Mouse (Mus musculus) midbrain, embryonic 15.5 days (tissue): ENCODE measurements at regions not wholly inside any gene's neighbourhood (a gene's known extent, or its start where the extent isn't known, plus 50 kb on each side); places are given as distances from the start of the nearest gene placed in this dataset.
A peak's percentile ranks its signal among the peaks of the same experiment; 100 is the strongest.
"Not testable (repeated sequence)": the region's sequence is repeated elsewhere in the genome, so short reads cannot be mapped to it uniquely, and the experiment has no call there.

ENCODE experiments used
- ATAC-seq: fragments of 200-750 bp; cut with Nextera tagmentation; replicated peaks from 2 replicates; pipeline ENCODE4 v1.8.0; 2017; ENCODE audit warnings: moderate TSS enrichment
- H3K27ac ChIP-seq: fragments of 300-500 bp; sonication (generic); 2 replicates; pipeline ENCODE4 v1.5.1; 2015; ENCODE audit warnings: mild to moderate bottlenecking, inconsistent platforms
- H3K27me3 ChIP-seq: fragments of 300-500 bp; sonication (generic); replicated peaks from 2 replicates; pipeline ENCODE4 v1.6.1; 2015; ENCODE audit warnings: inconsistent platforms
- H3K36me3 ChIP-seq: fragments of 300-500 bp; sonication (generic); replicated peaks from 2 replicates; pipeline ENCODE4 v1.6.1; 2015; ENCODE audit warnings: inconsistent platforms
- H3K4me1 ChIP-seq: fragments of 300-500 bp; sonication (generic); 2 replicates; pipeline ENCODE4 v1.6.1; 2015; ENCODE audit warnings: inconsistent platforms
- H3K4me2 ChIP-seq: fragments of 300-500 bp; sonication (generic); 2 replicates; pipeline ENCODE4 v1.6.1; 2015; ENCODE audit warnings: inconsistent platforms, mild to moderate bottlenecking, moderate library complexity
- H3K4me3 ChIP-seq: fragments of 300-500 bp; sonication (generic); 2 replicates; pipeline ENCODE4 v1.5.1; 2015; ENCODE audit warnings: mild to moderate bottlenecking, inconsistent platforms
- H3K9ac ChIP-seq: fragments of 300-500 bp; sonication (generic); 2 replicates; pipeline ENCODE4 v1.6.1; 2015; ENCODE audit warnings: mild to moderate bottlenecking, inconsistent platforms
- H3K9me3 ChIP-seq: fragments of 300-500 bp; sonication (generic); 2 replicates; pipeline ENCODE4 v1.6.1; 2016; ENCODE audit warnings: inconsistent platforms
- WGBS: fragments of 180-500 bp; shearing (Covaris S2); methylation state at CpG from one replicate; pipeline ENCODE4 v1.1.7; 2015; ENCODE audit warnings: mixed read lengths; 5-methylcytosine and 5-hydroxymethylcytosine counted together

DNA sequence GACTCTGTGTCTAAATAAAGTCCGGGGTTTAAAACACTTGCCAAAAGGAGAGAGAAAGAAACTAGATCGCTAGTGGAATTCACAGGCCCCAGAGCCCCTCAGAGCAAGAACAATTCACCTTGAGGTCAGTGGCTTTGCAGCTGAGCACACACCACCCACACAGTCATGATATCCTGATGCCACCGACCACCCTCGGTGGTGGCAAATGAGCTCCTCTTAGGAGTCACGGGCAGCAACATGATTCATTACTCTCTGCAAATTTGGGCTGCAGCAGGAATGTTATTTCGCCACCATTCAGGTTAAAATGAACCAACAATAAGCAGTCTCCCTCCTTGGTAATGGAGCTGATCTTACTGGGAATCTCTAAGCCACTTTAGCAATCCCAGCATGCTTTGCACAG lies 213.9 kb downstream of the Ankrd50 start:
- 76% methylated on average over 6 of the region's 6 CpGs for WGBS
- no peak for ATAC-seq

DNA sequence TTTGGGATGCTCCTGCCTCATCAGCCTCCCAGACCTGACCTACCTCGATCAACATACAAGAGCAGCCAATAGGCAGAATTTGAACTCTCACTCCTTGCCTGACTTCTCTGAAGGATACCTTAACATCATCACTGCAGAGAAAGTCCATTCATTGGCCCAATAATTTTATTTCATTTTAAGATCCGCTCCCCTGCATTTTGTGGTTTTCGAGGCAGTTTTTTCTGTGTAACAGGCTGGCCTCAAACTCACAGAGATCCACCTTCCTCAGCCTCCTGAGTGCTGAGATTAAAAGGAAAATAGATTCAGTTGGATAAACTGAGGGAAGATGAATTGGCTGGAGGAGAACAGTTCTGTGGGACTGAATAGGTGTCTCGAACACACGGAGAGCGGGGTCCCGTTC lies 216.4 kb downstream of the Ankrd50 start:
- no peak overlapping the region for H3K27ac ChIP-seq
- H3K4me1 ChIP-seq: 0 out of 2 replicates have a peak, but pooled peaks cover 4% of the 10 kb centered on the region
- H3K9ac ChIP-seq: no peak overlapping the region
- no peak overlapping the region for H3K4me3 ChIP-seq
- 96% methylated on average over 7 of the region's 7 CpGs for WGBS
- no peaks in the 10 kb centered on the region for H3K27me3 ChIP-seq
- H3K4me2 ChIP-seq: no peak overlapping the region
- ATAC-seq: no peak
- no peaks in the 10 kb centered on the region for H3K36me3 ChIP-seq
- 0 out of 2 replicates have a peak, but pooled peaks cover 2% of the 10 kb centered on the region for H3K9me3 ChIP-seq

More for the DNA sequence above, 213.9 kb downstream of the Ankrd50 start:
- H3K27ac ChIP-seq: no peak overlapping the region
- H3K27me3 ChIP-seq: no peaks in the 10 kb centered on the region
- H3K36me3 ChIP-seq: no peaks in the 10 kb centered on the region
- no peak overlapping the region for H3K9ac ChIP-seq
- no peak overlapping the region for H3K4me3 ChIP-seq
- H3K4me1 ChIP-seq: no peaks in the 10 kb centered on the region
- 0 out of 2 replicates have a peak, but pooled peaks cover 1% of the 10 kb centered on the region for H3K9me3 ChIP-seq
- H3K4me2 ChIP-seq: no peak overlapping the region

DNA sequence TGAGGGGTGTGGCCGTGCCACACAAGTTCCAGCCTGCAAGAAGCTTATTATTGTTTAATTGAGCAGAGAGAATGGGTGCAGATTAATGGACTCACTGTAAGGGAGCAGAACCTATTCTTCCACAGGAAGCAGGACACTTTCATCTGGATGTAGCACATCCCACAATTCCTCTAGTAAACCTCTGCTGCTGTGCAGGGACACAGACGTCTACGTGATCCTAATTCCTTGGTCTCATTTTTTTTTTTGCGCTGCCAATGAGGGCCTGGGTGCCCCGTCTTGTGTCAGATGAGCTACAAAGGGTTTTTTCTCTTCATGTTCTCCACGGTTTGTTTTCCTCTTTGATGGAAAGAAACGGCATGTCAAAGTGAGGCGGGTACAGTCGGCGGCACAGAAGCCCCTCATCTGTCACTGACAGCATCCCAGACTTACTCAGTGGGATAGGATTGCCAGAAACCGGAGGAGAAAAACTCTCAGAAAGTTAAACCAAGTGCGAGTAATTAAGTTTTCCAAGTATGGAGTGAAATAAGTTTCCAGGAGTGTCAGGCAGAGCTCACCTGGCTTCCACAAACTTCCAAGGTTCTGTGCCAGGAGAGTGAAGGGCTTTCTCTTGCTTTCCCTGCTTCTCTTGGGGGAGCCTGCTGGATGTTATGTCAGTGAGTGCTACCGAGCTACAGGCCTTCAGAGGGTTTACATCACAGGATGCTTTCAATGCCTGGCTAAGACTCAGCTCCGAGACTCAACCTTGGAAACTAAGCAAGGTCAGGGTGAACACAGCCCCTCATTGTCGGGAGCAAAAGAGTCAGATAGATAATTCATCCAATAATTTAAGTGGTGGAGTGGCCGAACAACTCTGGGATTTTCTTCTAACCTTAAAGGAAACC lies 221.1 kb downstream of the Ankrd50 start:
- WGBS: 40% methylated on average over 16 of the region's 16 CpGs
- H3K27me3 ChIP-seq: no peaks in the 10 kb centered on the region
- no peaks in the 10 kb centered on the region for H3K36me3 ChIP-seq
- H3K9me3 ChIP-seq: 0 out of 2 replicates have a peak, but pooled peaks cover 2% of the 10 kb centered on the region
- ATAC-seq: no peak
- no peak overlapping the region for H3K9ac ChIP-seq
- peaks cover 15% of the 10 kb centered on the region for H3K4me1 ChIP-seq
- no peak overlapping the region for H3K4me2 ChIP-seq
- H3K4me3 ChIP-seq: no peak overlapping the region
- H3K27ac ChIP-seq: no peak overlapping the region

- no peak overlapping the region for H3K9ac ChIP-seq
- 0 out of 2 replicates have a peak, but pooled peaks cover 3% of the 10 kb centered on the region for H3K27me3 ChIP-seq
- H3K4me3 ChIP-seq: no peak overlapping the region
- no peak overlapping the region for H3K4me2 ChIP-seq
- peak; percentile 34; the same call in 1 of the 2 replicates for ATAC-seq
- H3K27ac ChIP-seq: 0 out of 2 replicates have a peak overlapping the region, but pooled peaks have one; percentile 14
- H3K36me3 ChIP-seq: no peaks in the 10 kb centered on the region
- WGBS: 37% methylated on average over 11 of the region's 11 CpGs
- H3K4me1 ChIP-seq: peaks cover 26% of the 10 kb centered on the region
- H3K9me3 ChIP-seq: 0 out of 2 replicates have a peak, but pooled peaks cover 2% of the 10 kb centered on the region
Observed at GRCm38 (mm10) chr3:38261326-38262075, 223.1 kb downstream of the Ankrd50 start.

- not testable (repeated sequence) for H3K27ac ChIP-seq, H3K4me2 ChIP-seq, H3K27me3 ChIP-seq, ATAC-seq, H3K9ac ChIP-seq, H3K4me3 ChIP-seq, H3K36me3 ChIP-seq, H3K9me3 ChIP-seq
- WGBS: 95% methylated on average over 8 of the region's 8 CpGs
- peaks cover 26% of the 10 kb centered on the region for H3K4me1 ChIP-seq
Observed at GRCm38 (mm10) chr3:38259223-38259622, 225.4 kb downstream of the Ankrd50 start.

GRCm38 (mm10) chr3:38257843-38258290 lies 226.8 kb downstream of the Ankrd50 start:
- ATAC-seq: peak; percentile 16; the same call in 1 of the 2 replicates

DNA sequence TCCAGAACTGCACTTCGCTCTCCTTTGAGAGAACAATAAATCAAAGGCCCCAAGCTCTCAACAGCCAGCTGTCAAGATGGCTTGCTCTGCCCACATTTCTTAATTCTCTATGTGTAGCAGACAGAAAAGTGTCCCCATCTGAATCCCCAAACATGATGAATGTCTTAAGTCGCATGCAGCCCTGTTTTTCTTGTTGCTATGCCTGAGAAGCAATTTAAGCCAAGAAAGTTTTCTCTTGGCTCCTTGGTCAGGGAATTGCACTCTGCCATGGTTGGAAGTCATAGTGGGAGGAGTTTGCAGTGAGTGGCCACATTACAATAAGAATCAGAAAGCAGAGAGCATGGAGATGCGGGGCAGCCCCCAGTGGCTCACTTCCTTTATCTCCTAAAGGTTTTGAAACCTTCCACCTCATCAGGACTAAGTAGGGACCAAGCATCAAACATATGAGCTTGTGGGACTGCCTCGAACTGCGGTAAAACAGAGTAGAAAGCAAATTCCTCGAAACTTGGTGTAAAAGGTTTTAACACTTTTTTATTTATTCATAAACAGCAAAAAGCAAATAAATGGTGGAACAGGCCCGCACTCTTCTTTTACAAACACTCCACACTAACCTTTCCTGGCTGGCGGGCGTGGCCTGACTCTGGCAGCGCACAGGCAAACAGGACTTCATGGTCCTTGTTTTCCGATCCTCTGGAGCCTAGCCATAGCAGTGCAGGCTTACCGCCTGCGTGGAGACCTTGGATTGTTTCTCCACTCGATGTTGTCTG lies 227.4 kb downstream of the Ankrd50 start:
- no peak for ATAC-seq
- H3K9ac ChIP-seq: no peak overlapping the region
- H3K9me3 ChIP-seq: no peaks in the 10 kb centered on the region
- H3K4me3 ChIP-seq: no peak overlapping the region
- peaks cover 18% of the 10 kb centered on the region for H3K4me1 ChIP-seq
- no peak overlapping the region for H3K27ac ChIP-seq
- H3K4me2 ChIP-seq: no peak overlapping the region
- H3K36me3 ChIP-seq: no peaks in the 10 kb centered on the region
- H3K27me3 ChIP-seq: 0 out of 2 replicates have a peak, but pooled peaks cover 3% of the 10 kb centered on the region
- 59% methylated on average over 14 of the region's 14 CpGs for WGBS

More at GRCm38 (mm10) chr3:38257843-38258290, 226.8 kb downstream of the Ankrd50 start:
- Histone ChIP-seq H3K36me3 (no peaks in the 10 kb centered on the region), H3K4me1 (peaks cover 18% of the 10 kb centered on the region), H3K9me3 (no peaks in the 10 kb centered on the region), H3K4me3 (no peak overlapping the region), H3K9ac (no peak overlapping the region), H3K4me2 (no peak overlapping the region), H3K27ac (no peak overlapping the region), H3K27me3 (0 out of 2 replicates have a peak, but pooled peaks cover 3% of the 10 kb centered on the region)
- 66% methylated on average over 14 of the region's 14 CpGs for WGBS

- WGBS: 3% methylated on average over 2 of the region's 2 CpGs
- Histone ChIP-seq H3K4me2 (no peak overlapping the region), H3K9ac (no peak overlapping the region), H3K27ac (no peak overlapping the region), H3K36me3 (no peaks in the 10 kb centered on the region), H3K9me3 (no peaks in the 10 kb centered on the region), H3K4me3 (no peak overlapping the region), H3K27me3 (0 out of 2 replicates have a peak, but pooled peaks cover 3% of the 10 kb centered on the region), H3K4me1 (peaks cover 10% of the 10 kb centered on the region)
- peak; percentile 71 for ATAC-seq
Observed at GRCm38 (mm10) chr3:38255674-38256073, 229.0 kb downstream of the Ankrd50 start.

DNA sequence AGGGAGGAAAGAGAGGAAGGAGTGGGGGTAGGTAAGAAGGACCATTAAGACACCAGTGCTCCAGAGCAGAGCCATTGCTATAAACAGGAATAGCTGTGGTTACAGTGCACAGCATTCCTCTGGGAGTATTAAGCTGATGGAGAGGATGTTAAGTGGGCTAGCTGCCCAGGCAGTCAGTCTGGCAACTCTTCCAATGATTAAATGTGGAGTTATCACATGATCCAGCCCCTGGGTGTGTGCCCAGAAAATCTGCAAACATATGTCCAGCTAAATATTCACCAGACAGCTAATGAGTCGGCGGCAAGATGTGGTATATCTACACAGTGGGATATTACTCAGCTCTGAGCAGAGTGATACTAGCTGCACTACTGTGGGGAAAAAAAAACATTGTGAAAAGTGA lies 229.7 kb downstream of the Ankrd50 start:
- no peak overlapping the region for H3K9ac ChIP-seq
- no peaks in the 10 kb centered on the region for H3K36me3 ChIP-seq
- 0 out of 2 replicates have a peak, but pooled peaks cover 3% of the 10 kb centered on the region for H3K27me3 ChIP-seq
- WGBS: 68% methylated on average over 2 of the region's 2 CpGs
- no peak overlapping the region for H3K27ac ChIP-seq
- peak; percentile 35; the same call in 1 of the 2 replicates for ATAC-seq
- no peak overlapping the region for H3K4me2 ChIP-seq
- H3K4me1 ChIP-seq: peaks cover 10% of the 10 kb centered on the region
- H3K9me3 ChIP-seq: no peaks in the 10 kb centered on the region
- no peak overlapping the region for H3K4me3 ChIP-seq

DNA sequence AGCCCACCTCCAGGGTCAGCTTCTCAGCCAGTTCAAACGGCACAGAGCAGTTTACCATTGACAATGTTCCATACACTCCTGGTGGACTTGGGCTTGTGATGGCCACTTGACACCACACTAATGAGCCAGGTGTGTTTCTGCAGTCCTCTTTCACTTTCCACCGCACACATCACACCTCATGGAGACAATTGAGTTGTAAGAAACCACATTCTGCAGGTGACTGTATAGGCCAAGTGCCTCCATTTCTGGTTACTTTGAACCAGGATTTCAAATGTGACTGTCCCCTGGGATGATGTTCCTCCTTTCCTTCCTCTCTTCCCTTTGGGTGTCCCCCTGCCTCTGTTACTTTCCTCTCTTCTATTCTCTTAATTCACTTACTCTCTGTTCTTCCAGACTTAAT lies 233.1 kb downstream of the Ankrd50 start:
- Histone ChIP-seq H3K36me3 (no peaks in the 10 kb centered on the region), H3K4me3 (no peak overlapping the region), H3K9me3 (no peaks in the 10 kb centered on the region), H3K4me2 (no peak overlapping the region), H3K27ac (no peak overlapping the region), H3K9ac (no peak overlapping the region), H3K4me1 (no peaks in the 10 kb centered on the region), H3K27me3 (no peaks in the 10 kb centered on the region)
- ATAC-seq: no peak
- 79% methylated on average over 2 of the region's 2 CpGs for WGBS

DNA sequence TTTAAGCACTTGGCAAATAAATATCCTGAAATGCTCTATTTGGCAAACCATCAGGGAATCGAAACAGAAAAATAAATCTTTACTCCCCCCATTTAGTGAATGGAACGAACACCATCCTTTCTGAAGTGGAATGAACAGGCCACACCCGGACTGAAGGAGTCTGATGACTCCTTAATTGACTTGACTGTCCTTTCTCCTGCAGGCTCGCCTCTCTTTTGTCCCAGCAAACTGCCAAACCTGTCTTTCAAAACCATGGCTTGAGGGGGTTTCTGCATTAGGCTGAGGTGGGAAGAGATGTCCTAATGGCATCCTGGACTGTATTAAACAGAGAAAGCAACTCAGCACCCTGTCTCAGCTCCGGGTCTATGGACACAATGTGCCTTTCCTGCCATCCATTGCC lies 234.1 kb downstream of the Ankrd50 start:
- Histone ChIP-seq H3K27me3 (no peaks in the 10 kb centered on the region), H3K27ac (no peak overlapping the region), H3K4me1 (no peaks in the 10 kb centered on the region), H3K4me3 (no peak overlapping the region), H3K9me3 (no peaks in the 10 kb centered on the region), H3K36me3 (no peaks in the 10 kb centered on the region), H3K9ac (no peak overlapping the region), H3K4me2 (no peak overlapping the region)
- ATAC-seq: no peak
- WGBS: 80% methylated on average over 5 of the region's 5 CpGs
